Mouse (Mus musculus): Measurements from ENCODE around the gene Ntf5.
A peak's percentile ranks its signal among the peaks of the same experiment; 100 is the strongest.

Ntf5 gene

GRCm38 (mm10) chr7:45403532-45404261 lies 9.8 kb upstream of the Ntf5 start:
- no peak for DNase-seq (ENCODE audit: low read depth, low spot score)

DNA sequence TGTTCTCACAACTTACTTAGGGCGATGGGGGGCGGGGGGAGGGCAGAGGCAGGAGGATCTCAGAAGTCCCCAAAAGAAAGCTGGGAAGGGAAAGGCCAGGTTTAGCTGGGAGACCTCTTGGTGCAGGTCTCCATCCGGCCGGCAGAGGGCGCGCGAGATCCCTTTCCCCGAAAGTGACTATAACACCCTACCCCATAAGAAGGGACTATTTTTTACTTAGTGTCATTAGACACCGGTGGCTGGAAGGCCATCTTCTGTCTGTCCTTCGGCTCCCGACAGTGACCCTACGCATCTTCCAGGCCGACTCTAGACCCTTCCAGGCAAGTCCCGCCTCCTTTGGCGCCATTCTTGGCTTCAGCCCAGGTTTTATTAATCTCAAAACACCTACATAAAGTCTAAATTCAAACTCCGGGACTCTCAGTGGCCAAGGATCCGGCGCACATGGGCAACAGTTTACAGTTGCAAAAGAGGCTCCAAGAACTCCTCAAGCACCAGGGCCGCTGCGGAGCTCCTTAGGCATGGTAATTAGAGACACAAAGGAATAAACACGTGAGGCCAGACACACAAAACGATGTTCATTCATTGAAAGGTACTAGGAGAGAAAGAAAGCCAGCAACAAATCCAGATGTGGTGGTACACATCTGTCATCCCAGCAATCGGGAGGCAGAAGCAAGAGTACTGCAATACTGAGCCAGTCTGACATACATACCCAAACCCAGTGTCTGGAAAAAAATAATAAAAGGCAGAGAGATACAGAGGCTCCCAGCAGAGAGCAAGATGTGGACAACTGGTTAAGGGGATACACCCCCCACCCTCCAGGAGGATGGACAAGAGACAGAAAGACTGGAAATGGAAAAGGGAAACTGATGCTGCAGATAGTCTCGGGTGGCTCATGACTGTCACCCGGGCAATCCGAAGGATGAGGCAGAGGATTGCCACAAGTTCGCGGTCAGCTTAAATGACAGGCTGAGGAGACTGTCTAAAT lies 8.1 kb upstream of the Ntf5 start, which contains the start of gene Kcna7:
Gene Kcna7, plus strand, starts transcription at position 563 of the 985 bp plus-strand sequence.
- no peak for DNase-seq (ENCODE audit: low read depth, low spot score)

DNA sequence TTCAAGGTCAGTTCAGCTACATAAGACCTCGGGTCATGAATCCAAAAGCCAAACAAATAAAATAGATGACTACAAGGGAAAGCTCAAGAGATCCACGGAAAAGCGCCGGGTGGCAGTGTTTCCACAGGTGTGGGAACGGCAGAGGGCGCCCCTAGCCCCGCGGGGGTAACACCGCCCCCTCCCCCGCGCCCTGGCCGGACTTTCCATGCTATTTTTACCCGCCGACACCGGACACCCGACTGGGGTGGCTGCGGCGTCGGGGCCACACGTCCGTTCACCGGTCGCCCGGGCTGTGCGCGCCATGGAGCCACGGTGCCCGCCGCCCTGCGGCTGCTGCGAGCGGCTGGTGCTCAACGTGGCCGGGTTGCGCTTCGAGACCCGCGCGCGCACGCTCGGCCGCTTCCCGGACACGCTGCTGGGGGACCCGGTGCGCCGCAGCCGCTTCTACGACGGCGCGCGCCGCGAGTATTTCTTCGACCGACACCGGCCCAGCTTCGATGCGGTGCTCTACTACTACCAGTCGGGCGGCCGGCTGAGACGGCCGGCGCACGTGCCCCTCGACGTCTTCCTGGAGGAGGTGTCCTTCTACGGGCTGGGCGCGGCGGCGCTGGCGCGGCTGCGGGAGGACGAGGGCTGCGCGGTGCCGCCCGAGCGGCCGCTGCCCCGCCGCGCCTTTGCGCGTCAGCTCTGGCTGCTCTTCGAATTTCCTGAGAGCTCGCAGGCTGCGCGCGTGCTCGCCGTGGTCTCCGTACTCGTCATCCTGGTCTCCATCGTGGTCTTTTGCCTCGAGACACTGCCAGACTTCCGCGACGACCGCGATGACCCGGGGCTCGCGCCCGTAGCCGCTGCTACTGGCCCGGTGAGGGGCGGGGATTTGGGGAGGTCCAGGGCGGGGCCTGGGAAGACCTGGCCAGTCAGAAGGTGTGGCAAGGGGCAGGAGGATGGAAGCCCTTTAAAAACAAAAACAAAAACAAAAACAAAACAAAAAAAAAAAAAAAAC lies 7.0 kb upstream of the Ntf5 start:
- DNase-seq (ENCODE audit: low read depth, low spot score), result no peak

GRCm38 (mm10) chr7:45407836-45408235 lies 5.7 kb upstream of the Ntf5 start:
- no peak for DNase-seq (ENCODE audit: low read depth, low spot score)

GRCm38 (mm10) chr7:45408351-45408750 lies 5.1 kb upstream of the Ntf5 start:
- DNase-seq (ENCODE audit: low read depth, low spot score), result no peak

GRCm38 (mm10) chr7:45408949-45409348 lies 4.5 kb upstream of the Ntf5 start:
- no peak for DNase-seq (ENCODE audit: low read depth, low spot score)

- no peak for DNase-seq (ENCODE audit: low read depth, low spot score)
Observed at GRCm38 (mm10) chr7:45409497-45410163, 3.9 kb upstream of the Ntf5 start.

DNA sequence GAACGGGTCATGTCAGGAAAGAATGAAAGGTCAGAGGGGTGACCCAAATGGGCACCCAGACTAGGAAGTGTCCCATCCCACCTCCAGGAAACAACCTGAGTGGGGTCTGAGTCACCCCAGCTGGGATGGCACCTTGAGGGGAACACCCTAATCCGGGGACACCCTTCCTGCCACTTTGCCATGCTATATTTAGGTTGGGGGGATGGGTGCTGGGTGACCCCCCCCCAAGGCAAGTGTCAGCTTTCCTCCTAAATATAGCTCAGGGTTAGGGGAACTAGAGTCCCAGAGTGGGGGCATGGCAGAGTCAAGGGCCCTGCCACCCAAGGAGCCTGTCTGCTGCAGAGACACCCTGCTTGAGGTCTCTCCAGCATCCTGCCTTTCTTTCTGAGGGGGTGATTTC lies 1.1 kb upstream of the Ntf5 start:
- DNase-seq (ENCODE audit: low read depth, low spot score), result no peak

GRCm38 (mm10) chr7:45413864-45414739 lies 607 bp downstream of the Ntf5 start:
- no peak for DNase-seq (ENCODE audit: low read depth, low spot score)

DNA sequence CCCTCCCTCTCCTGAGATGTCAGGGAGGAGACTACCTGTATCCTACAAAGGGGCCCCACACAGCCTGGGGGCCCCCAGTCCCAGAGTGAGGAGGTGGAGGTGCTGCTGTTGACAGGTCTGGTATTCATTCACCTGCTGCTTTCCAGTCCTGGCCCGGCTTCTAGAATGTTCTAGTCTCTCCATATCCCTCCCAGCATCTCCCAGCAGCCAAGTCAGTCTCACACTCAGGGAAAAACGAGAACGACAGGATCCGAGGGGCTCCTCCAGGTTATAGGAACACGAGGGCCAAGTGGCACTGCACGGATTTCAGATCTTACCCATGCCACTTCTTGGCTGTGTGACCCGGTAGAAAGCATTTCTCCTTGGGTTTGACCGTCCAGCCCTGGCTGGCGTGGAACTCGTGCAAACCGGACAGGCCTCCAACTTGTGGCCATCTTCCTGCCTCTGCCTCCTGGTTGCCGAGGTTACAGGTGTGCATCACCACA lies 1.3 kb downstream of the Ntf5 start:
- DNase-seq (ENCODE audit: low read depth, low spot score), result no peak

DNA sequence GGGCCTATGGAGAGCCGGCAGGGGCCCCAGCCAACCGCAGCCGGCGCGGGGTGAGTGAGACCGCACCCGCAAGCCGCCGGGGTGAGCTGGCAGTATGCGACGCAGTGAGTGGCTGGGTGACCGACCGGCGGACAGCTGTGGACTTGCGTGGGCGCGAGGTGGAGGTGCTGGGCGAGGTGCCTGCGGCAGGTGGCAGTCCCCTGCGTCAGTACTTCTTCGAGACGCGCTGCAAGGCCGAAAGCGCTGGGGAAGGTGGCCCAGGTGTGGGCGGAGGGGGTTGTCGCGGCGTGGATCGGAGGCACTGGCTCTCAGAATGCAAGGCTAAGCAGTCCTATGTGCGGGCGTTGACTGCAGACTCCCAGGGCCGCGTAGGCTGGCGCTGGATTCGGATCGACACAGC lies 2.1 kb downstream of the Ntf5 start:
- DNase-seq (ENCODE audit: low read depth, low spot score), result no peak

GRCm38 (mm10) chr7:45417962-45418492 lies 4.5 kb downstream of the Ntf5 start:
- no peak for DNase-seq (ENCODE audit: low read depth, low spot score)

DNA sequence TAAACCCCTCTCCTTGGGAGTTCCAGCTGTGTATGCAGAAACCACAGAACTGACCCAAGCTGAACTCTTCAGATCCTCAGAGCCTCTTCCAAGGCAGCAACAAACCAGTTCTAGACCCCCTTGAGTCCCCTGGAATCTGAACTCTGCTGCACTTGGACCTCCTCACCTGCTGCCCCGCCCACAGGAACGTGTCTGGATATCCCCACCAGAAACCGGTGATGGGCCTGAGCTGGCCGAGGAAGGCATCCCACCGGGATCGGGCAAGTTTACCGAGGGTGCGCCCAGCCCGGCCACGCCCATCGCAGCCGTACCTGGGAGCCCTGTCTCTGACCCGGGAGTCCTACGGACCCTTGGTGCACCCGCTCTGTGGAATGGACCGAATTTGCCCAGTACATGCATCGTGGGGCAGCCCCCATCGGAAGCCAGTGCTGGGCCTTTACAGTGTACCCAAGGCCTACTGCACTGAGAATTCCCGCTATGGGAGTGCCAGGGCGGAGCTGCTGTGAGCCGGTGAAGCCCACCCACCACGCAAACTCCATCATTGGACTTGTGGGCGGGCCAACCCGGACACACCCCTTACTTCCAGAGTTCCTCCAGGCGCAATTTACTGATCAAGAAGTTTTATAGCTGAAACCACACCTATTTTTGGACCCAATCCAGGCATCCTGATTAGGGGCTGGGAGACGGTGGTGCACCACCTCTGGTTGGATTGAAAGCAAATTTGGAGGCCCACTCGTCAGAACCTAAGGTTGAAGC lies 6.5 kb downstream of the Ntf5 start:
- DNase-seq (ENCODE audit: low read depth, low spot score), result no peak

- DNase-seq (ENCODE audit: low read depth, low spot score), result no peak
Observed at GRCm38 (mm10) chr7:45420615-45420919, 7.1 kb downstream of the Ntf5 start, which contains the start of gene Lhb. Gene Lhb, plus strand, starts transcription at chr7:45420820.

DNA sequence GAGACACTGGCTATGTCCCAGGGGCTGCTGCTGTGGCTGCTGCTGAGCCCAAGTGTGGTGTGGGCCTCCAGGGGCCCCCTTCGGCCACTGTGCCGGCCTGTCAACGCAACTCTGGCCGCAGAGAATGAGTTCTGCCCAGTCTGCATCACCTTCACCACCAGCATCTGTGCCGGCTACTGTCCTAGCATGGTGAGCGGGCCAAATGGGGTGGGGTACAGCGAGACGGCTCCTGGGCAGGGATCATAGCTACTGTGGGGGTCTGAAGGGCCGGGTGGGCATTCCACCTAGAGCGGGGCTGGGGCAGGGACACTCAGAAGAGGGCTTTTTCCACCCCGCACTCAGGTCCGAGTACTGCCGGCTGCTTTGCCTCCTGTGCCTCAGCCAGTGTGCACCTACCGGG lies 7.7 kb downstream of the Ntf5 start:
- DNase-seq (ENCODE audit: low read depth, low spot score), result no peak

DNA sequence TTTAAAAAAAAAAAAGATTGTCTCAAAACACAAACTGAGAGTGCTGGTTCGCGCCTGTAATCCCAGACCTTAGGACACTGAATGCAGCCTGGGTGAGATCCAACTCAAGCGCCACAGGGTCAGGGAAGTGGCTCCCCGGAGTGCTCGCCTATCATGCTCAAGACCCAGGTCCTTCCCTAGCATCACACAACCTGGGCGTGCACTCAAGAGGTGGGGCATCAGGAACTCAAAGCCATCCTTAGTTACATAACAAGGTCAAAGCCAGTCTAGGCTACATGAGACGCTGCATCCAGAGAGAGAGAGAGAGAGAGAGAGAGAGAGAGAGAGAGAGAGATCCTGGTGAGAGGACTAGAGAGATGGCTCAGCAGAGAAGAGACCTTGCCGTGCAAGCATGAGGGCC lies 13.1 kb downstream of the Ntf5 start:
- DNase-seq (ENCODE audit: low read depth, low spot score), result no peak

DNA sequence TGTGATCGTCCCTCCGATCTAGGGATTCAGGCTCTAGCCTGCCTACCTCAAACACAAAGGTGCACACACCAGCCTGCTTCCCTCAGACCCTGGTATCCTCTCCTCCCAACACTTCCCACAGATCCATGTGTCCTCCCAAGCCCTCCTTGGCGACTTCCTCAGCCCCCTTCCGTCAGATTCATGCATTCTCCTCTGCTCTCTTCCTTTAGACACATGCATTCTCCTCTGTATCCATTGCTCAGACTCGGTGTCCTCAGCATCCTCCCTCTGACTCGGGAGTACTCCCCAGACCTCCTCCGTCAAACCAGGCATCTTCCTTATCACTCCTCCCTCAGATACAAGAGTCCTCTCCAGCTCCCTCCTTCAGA lies 20.3 kb downstream of the Ntf5 start:
- no peak for DNase-seq (ENCODE audit: low read depth, low spot score)

DNA sequence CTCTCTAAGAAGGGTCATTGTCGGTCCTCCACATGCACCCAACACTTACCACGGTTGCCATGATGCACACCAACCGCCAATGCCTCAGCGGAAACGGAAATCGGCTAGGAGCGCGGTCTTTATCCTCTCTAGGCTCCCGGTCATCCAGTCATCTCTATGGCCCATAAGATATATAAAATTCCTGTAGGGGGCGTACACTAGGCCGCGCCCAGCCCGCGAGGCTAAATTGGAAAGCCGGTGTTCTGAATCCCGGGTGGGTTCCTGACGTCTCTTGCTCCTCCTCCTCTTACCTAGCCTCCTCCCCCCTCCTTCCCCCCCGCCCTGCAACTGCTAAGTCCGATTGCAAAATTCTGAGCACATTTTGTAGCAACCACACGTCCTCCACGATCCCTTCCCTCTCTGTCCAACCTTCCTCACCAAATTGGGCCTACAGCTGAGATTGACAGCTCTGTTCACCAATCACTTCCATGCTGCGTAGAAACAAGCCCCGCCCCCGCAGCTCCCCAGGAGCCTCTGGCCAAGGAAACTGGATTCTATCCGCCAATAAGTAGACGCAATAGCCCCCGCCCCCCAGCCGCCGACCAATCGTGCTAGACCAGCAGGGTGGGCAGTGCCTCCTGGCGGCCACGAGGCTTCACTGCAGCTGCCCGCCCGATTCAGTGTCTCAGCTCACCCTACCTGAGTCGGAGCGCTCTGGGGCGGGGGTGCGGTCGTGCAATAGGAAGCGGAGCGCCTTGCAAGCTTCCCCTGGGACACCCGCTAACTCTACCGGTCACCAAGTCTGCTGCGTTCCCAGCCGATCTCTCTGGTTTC lies 20.9 kb downstream of the Ntf5 start, which contains the start of gene Gys1:
Gene Gys1, plus strand, starts transcription at position 642 of the 813 bp plus-strand sequence.
- peak; percentile 99 for DNase-seq (ENCODE audit: low read depth, low spot score)
